Mouse (Mus musculus): ENCODE results near the gene Atrx.

DNA sequence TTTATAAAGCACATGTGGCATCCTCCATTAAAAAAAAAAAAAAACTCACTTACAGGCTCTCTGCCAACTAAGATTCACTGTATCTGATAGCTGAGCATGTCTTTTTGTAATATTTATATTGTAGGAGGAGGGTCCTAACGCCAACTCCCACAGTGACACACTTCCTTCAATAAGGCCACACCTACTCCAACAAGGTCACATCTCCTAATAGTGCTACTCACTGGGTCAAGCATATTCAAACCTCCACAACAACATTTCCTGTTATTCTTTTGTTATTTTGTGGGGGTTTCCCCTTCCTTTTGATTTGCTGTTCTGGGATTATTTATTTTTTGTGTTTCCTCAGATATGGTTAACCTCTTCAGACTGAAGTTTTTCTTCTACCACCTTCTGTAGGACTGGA, 17.2 kb upstream of the Atrx start:
- TF ChIP-seq GATA1 (IDR thresholded peaks at IDR 0.05; ENCODE audit: low read length), result no peak
- no peak for TF ChIP-seq TAL1 (IDR thresholded peaks at IDR 0.05; ENCODE audit: low read length)

Measured in erythroblast, embryonic 14.5 days (primary cell).